In the genomic region with DNA sequence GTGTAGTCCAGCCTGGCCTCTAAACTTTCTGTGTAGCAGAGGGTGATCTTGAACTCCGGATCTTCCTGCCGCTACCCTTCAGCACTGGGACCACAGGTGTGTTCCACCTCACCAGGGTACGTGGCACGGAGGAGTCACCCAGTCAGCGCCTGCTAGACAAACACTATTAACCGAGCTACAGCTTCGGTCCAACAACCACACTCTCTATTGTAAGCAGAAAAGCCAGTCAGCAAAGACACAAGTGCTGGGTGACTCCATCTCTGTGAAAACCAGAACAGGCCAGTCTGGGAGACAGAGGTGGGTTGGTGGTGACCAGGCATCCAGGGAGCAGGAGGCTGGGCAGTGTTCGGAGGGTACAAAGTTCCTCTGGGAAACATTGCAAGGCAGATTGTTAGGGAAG, we compare ENCODE assay signal across 21 mouse cellular contexts. TPM values are rescaled to one million over a fixed set of nuclear protein-coding genes. Genes with fewer than 3 reads are reported as not detected.
DNase-seq lines count a peak whose midpoint lies in the region; ATAC-seq lines count a peak whose summit lies in the region.
"Had no signal": no experiment of that assay in that cellular context is flagged by ENCODE, and none has a peak within 500 bp of the region (broad histone marks: within the 10 kb centered on the region; RNA-seq: fewer than 3 reads in every experiment).

No protein-coding gene starts in this region.

- ATAC-seq in kidney, embryonic 15.5 days (replicated peaks; ENCODE audit: low FRiP score): no peak
- ATAC-seq in midbrain, embryonic 11.5 days (ENCODE audit: low FRiP score): no peak
- ATAC-seq in midbrain, embryonic 15.5 days (replicated peaks): no peak
- ATAC-seq: forebrain, embryonic 14.5 days had no signal

- no peak overlapping the region for H3K4me2 ChIP-seq in kidney, embryonic 15.5 days
- H3K4me2 ChIP-seq in midbrain, embryonic 11.5 days: no peak overlapping the region
- no peak overlapping the region for H3K4me2 ChIP-seq in midbrain, embryonic 15.5 days
- H3K4me2 ChIP-seq: heart, embryonic 13.5 days had no signal

- peaks cover 49% of the 10 kb centered on the region for H3K27me3 ChIP-seq in kidney, embryonic 15.5 days
- H3K27me3 ChIP-seq in midbrain, embryonic 11.5 days (ENCODE audit: control insufficient read depth, insufficient read depth, low read length): no peaks in the 10 kb centered on the region
- H3K27me3 ChIP-seq in midbrain, embryonic 15.5 days (replicated peaks): no peaks in the 10 kb centered on the region

- peaks cover 24% of the 10 kb centered on the region for H3K4me1 ChIP-seq in kidney, embryonic 15.5 days
- no peaks in the 10 kb centered on the region for H3K4me1 ChIP-seq in midbrain, embryonic 11.5 days (ENCODE audit: control insufficient read depth, insufficient read depth, low read length)
- no peaks in the 10 kb centered on the region for H3K4me1 ChIP-seq in midbrain, embryonic 15.5 days

- no peak overlapping the region for H3K27ac ChIP-seq in kidney, embryonic 15.5 days
- H3K27ac ChIP-seq in midbrain, embryonic 11.5 days (ENCODE audit: low read depth, low read length): no peak overlapping the region
- H3K27ac ChIP-seq in midbrain, embryonic 15.5 days: no peak overlapping the region
- H3K27ac ChIP-seq: embryonic facial prominence, embryonic 10.5 days; heart, embryonic 13.5 days had no signal

- 66% methylated on average over 8 of the region's 8 CpGs for WGBS in kidney, embryonic 15.5 days
- 79% methylated on average over 8 of the region's 8 CpGs for WGBS in midbrain, embryonic 11.5 days
- 82% methylated on average over 8 of the region's 8 CpGs for WGBS in midbrain, embryonic 15.5 days

- H3K4me3 ChIP-seq in kidney, embryonic 15.5 days (replicated peaks): no peak overlapping the region
- no peak overlapping the region for H3K4me3 ChIP-seq in midbrain, embryonic 11.5 days (ENCODE audit: low read depth, low read length)
- H3K4me3 ChIP-seq in midbrain, embryonic 15.5 days: no peak overlapping the region
- H3K4me3 ChIP-seq: embryonic facial prominence, embryonic 10.5 days; heart, embryonic 13.5 days had no signal

- DNase-seq in kidney, adult 11 months: peak; percentile 87
- peak; percentile 57 for DNase-seq in midbrain, embryonic 11.5 days (ENCODE audit: low spot score, missing footprints)
- DNase-seq in kidney, postnatal 25 days: peak; percentile 61 to 91
- no peak for DNase-seq in embryo, embryonic 10 days (ENCODE audit: low spot score)
- no peak for DNase-seq in gastrocnemius, adult 18-20 months (ENCODE audit: low spot score)
- no peak for DNase-seq in thymus, postnatal 14 days
- DNase-seq: adrenal gland, postnatal 25 days; cerebellum, adult 18-20 months; cerebellum, adult 9-11 months; cerebellum, postnatal 36 days; gastrocnemius, postnatal 36 days; heart, adult 11 months; heart, postnatal 36 days had no signal

- no peaks in the 10 kb centered on the region for H3K36me3 ChIP-seq in kidney, embryonic 15.5 days
- H3K36me3 ChIP-seq in midbrain, embryonic 11.5 days (ENCODE audit: control insufficient read depth, insufficient read depth, low read length): no peaks in the 10 kb centered on the region
- H3K36me3 ChIP-seq in midbrain, embryonic 15.5 days (replicated peaks): no peaks in the 10 kb centered on the region
- H3K36me3 ChIP-seq: embryonic facial prominence, embryonic 10.5 days; heart, embryonic 13.5 days had no signal

- no peaks in the 10 kb centered on the region for H3K9me3 ChIP-seq in kidney, embryonic 15.5 days (replicated peaks)
- no peaks in the 10 kb centered on the region for H3K9me3 ChIP-seq in midbrain, embryonic 11.5 days (ENCODE audit: control insufficient read depth, low read length)
- no peaks in the 10 kb centered on the region for H3K9me3 ChIP-seq in midbrain, embryonic 15.5 days
- H3K9me3 ChIP-seq: embryonic facial prominence, embryonic 10.5 days; heart, embryonic 13.5 days had no signal

- no peak overlapping the region for H3K9ac ChIP-seq in kidney, embryonic 15.5 days
- H3K9ac ChIP-seq in midbrain, embryonic 11.5 days (ENCODE audit: low read length): no peak overlapping the region
- no peak overlapping the region for H3K9ac ChIP-seq in midbrain, embryonic 15.5 days
- H3K9ac ChIP-seq: heart, embryonic 13.5 days had no signal

RNA-seq across cellular contexts. Expression of a gene that starts 10.5 kb away (rescaled TPM):
- 17.9 and 18.0 TPM in 2 replicates for polyA plus RNA-seq in kidney, embryonic 15.5 days (2015; fragmentation: Nextera tagmentation; extraction: Ambion mirVana)
- not detected in 2 replicates for polyA plus RNA-seq in midbrain, embryonic 11.5 days (2014; fragmentation: Nextera tagmentation; extraction: Ambion mirVana)
- polyA plus RNA-seq in midbrain, embryonic 15.5 days (2015; fragmentation: Nextera tagmentation; extraction: Ambion mirVana): not detected in 2 replicates
- total RNA-seq in gastrocnemius, adult 18-20 months (2021): 10 to 100 TPM in 1 of 2 experiments, 1 to 10 TPM in 1; 5.7 to 10.8 TPM
- total RNA-seq: MEL had no signal
- polyA plus RNA-seq: C2C12; embryonic facial prominence, embryonic 10.5 days; forebrain, embryonic 14.5 days; hindbrain, embryonic 11.5 days had no signal

RNA-seq across cellular contexts. Expression of a gene that starts 44.1 kb away (rescaled TPM):
- 0.12 and 0.21 TPM in 2 replicates for polyA plus RNA-seq in kidney, embryonic 15.5 days (2015; fragmentation: Nextera tagmentation; extraction: Ambion mirVana)
- polyA plus RNA-seq in midbrain, embryonic 11.5 days (2014; fragmentation: Nextera tagmentation; extraction: Ambion mirVana): 0.08 TPM in 1 of 2 replicates, not detected in the other
- polyA plus RNA-seq in midbrain, embryonic 15.5 days (2015; fragmentation: Nextera tagmentation; extraction: Ambion mirVana): 0.05 and 0.14 TPM in 2 replicates
- under 1 TPM; 0.07 to 0.19 TPM for total RNA-seq in gastrocnemius, adult 18-20 months (2021)
- total RNA-seq: MEL had no signal
- polyA plus RNA-seq: C2C12; forebrain, embryonic 14.5 days had no signal

RNA-seq across cellular contexts. Expression of a gene that starts 55.3 kb away (rescaled TPM):
- polyA plus RNA-seq in kidney, embryonic 15.5 days (2015; fragmentation: Nextera tagmentation; extraction: Ambion mirVana): 0.40 and 0.64 TPM in 2 replicates
- polyA plus RNA-seq in midbrain, embryonic 11.5 days (2014; fragmentation: Nextera tagmentation; extraction: Ambion mirVana): 0.46 and 0.55 TPM in 2 replicates
- 0.22 and 1.1 TPM in 2 replicates for polyA plus RNA-seq in midbrain, embryonic 15.5 days (2015; fragmentation: Nextera tagmentation; extraction: Ambion mirVana)
- total RNA-seq in gastrocnemius, adult 18-20 months (2021): under 1 TPM in 1 of 2 experiments, not detected in 1; 0.47 TPM
- total RNA-seq: MEL had no signal
- polyA plus RNA-seq: embryonic facial prominence, embryonic 10.5 days; forebrain, embryonic 14.5 days; hindbrain, embryonic 11.5 days had no signal

Comparison
In these comparisons a context has a peak if more than half of its experiments do, and no peak if none do; other contexts are left out.
1. DNase-seq: peak in kidney, adult 11 months (single experiment), midbrain, embryonic 11.5 days (single experiment) and kidney, postnatal 25 days (2 of 2); none in embryo, embryonic 10 days (single experiment), gastrocnemius, adult 18-20 months (single experiment) and thymus, postnatal 14 days (single experiment).
2. RNA of a gene that starts 10.5 kb away (polyA plus RNA-seq): 17.9 to 18.0 TPM in kidney, embryonic 15.5 days; not detected in midbrain, embryonic 11.5 days and not detected in midbrain, embryonic 15.5 days; every median in the first group is over 10 times any median in the second.